Mouse (Mus musculus) ES-Bruce4 (cell line): ENCODE results near the gene Atg10.

Experiments used
- CTCF ChIP-seq: IDR thresholded peaks from one replicate; pipeline ENCODE4 v1.8.1; 2011; ENCODE audit warnings: low read depth, low read length
- POLR2A ChIP-seq: IDR thresholded peaks from one replicate; pipeline ENCODE4 v1.8.1; 2011; ENCODE audit warnings: low read length; ENCODE audit not compliant: insufficient read depth

DNA sequence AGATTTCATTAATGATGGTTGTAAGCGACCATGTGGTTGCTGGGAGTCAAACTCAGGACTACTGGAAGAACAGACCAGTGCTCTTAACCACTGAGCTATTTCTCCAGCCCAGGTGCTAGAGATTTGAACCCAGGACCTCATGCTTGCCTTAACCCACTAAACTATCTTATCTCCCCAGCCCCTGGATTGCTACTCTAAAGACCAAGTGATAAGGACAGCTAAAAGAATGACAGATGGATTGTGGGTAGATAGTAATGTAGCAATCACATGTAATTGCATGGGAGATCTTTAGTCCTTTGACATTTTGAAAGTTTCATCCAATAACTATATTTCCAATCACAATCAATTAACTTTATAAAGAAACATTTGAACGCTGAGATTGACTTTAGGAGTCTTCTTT is 13.1 kb upstream of the Atg10 start:
- TF ChIP-seq POLR2A = no peak
- TF ChIP-seq CTCF = no peak
